Mouse (Mus musculus) neural tube, embryonic 13.5 days (tissue): Measurements from ENCODE around the gene Svopl. TPM values are rescaled to one million over a fixed set of nuclear protein-coding genes. Genes with fewer than 3 reads are reported as not detected.

Experiments used
- ATAC-seq: fragments of 200-750 bp; cut with Nextera tagmentation; 2 replicates; pipeline ENCODE4 v1.8.0; 2017; ENCODE audit warnings: low read depth, mild to moderate bottlenecking, moderate TSS enrichment, moderate library complexity
- H3K27ac ChIP-seq: fragments of 300-500 bp; sonication (generic); replicated peaks from 2 replicates; pipeline ENCODE4 v1.5.1; 2015; ENCODE audit warnings: moderate library complexity, mild to moderate bottlenecking, inconsistent platforms
- H3K27me3 ChIP-seq: fragments of 300-500 bp; sonication (generic); 2 replicates; pipeline ENCODE4 v1.6.1; 2015; ENCODE audit warnings: mild to moderate bottlenecking, inconsistent platforms
- H3K36me3 ChIP-seq: fragments of 300-500 bp; sonication (generic); 2 replicates; pipeline ENCODE4 v1.6.1; 2015; ENCODE audit warnings: mild to moderate bottlenecking, inconsistent platforms
- H3K4me1 ChIP-seq: fragments of 300-500 bp; sonication (generic); replicated peaks from 2 replicates; pipeline ENCODE4 v1.6.1; 2015; ENCODE audit warnings: inconsistent platforms
- H3K4me2 ChIP-seq: fragments of 300-500 bp; sonication (generic); 2 replicates; pipeline ENCODE4 v1.6.1; 2015; ENCODE audit warnings: inconsistent platforms, mild to moderate bottlenecking, moderate library complexity
- H3K4me3 ChIP-seq: fragments of 300-500 bp; sonication (generic); 2 replicates; pipeline ENCODE4 v1.5.1; 2015; ENCODE audit warnings: mild to moderate bottlenecking, inconsistent platforms
- H3K9ac ChIP-seq: fragments of 300-500 bp; sonication (generic); 2 replicates; pipeline ENCODE4 v1.6.1; 2015; ENCODE audit warnings: moderate library complexity, mild to moderate bottlenecking, inconsistent platforms
- H3K9me3 ChIP-seq: fragments of 300-500 bp; sonication (generic); 2 replicates; pipeline ENCODE4 v1.6.1; 2016; ENCODE audit warnings: inconsistent platforms
- WGBS: fragments of 180-500 bp; shearing (Covaris S2); methylation state at CpG from one replicate; pipeline ENCODE4 v1.1.7; 2015; 5-methylcytosine and 5-hydroxymethylcytosine counted together
- polyA plus RNA-seq: library from polyadenylated mRNA; unstranded; fragments of >200 nt; fragmentation: Nextera tagmentation; extraction: Ambion mirVana; gene quantifications from 2 replicates; pipeline ENCODE4 v1.2.1, GENCODE M21; 2015

The Svopl gene
- polyA plus RNA-seq, 1 experiment from 2014 or later, result 0.45 TPM

GRCm38 (mm10) chr6:38023284-38023683 is 23.5 kb downstream of the Svopl start:
- Histone ChIP-seq H3K9me3 (no peaks in the 10 kb centered on the region), H3K4me1 (peaks cover 6% of the 10 kb centered on the region; the same call in 1 of the 2 replicates), H3K27me3 (no peaks in the 10 kb centered on the region), H3K9ac (no peak overlapping the region), H3K27ac (no peak overlapping the region), H3K36me3 (no peaks in the 10 kb centered on the region), H3K4me2 (no peak overlapping the region), H3K4me3 (no peak overlapping the region)
- ATAC-seq, result no peak
- 46% methylated on average over 7 of the region's 7 CpGs for whole genome bisulfite sequencing

- WGBS, result 87% methylated on average over 7 of the region's 7 CpGs
- Histone ChIP-seq H3K4me2 (no peak overlapping the region), H3K27me3 (no peaks in the 10 kb centered on the region), H3K36me3 (no peaks in the 10 kb centered on the region), H3K9ac (no peak overlapping the region), H3K27ac (no peak overlapping the region), H3K9me3 (no peaks in the 10 kb centered on the region), H3K4me1 (peaks cover 6% of the 10 kb centered on the region; the same call in 1 of the 2 replicates), H3K4me3 (no peak overlapping the region)
- ATAC-seq, result no peak
These were observed 25.4 kb downstream of the Svopl start for GRCm38 (mm10) chr6:38021406-38021805.

DNA sequence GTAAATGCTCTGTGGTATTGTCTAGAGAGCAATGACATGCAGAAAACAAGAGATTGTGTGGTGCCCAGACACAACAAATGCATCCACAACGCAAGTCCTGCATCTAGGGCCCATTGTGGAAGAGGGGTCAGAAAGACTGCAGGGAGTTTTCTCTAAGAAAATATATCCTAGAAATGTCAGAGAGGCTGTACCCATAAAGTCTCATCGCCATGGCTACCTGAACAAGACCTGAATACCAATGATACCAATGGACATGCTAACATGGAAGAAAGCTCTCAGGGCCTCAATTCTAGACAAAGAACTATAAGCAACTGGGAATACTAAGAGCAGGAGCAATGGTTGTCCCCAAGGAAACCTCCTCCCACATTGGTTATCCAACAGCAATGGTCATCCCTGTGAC is 34.0 kb downstream of the Svopl start:
- Histone ChIP-seq H3K27me3 (no peaks in the 10 kb centered on the region), H3K4me1 (no peaks in the 10 kb centered on the region), H3K36me3 (no peaks in the 10 kb centered on the region), H3K4me3 (no peak overlapping the region), H3K9me3 (no peaks in the 10 kb centered on the region), H3K9ac (no peak overlapping the region), H3K4me2 (no peak overlapping the region), H3K27ac (no peak overlapping the region)
- WGBS, result 51% methylated on average over 2 of the region's 2 CpGs
- no peak for ATAC-seq

DNA sequence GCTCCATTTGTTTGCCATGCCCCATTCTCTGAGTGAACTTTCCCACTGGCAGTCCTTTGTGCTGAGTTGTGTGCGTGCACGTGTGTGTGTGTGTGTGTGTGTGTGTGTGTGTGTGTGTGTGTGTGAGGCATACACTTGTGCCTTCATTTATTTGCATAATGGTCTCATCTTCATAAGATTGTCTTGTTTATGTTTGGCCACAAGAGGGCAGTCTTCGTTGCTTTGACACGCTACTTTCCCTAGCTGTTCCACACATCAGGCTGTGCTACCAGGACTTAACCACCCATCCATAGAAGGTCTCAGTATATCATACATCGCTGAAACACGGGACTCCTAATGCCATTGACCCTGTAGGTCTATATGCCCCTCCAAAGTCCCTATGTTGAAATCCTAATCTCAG is 39.3 kb downstream of the Svopl start:
- H3K36me3 ChIP-seq, result no peaks in the 10 kb centered on the region
- no peak overlapping the region for H3K4me2 ChIP-seq
- ATAC-seq, result peak; percentile 63; the same call in 1 of the 2 replicates
- H3K9me3 ChIP-seq, result no peaks in the 10 kb centered on the region
- no peaks in the 10 kb centered on the region for H3K4me1 ChIP-seq
- no peaks in the 10 kb centered on the region for H3K27me3 ChIP-seq
- no peak overlapping the region for H3K27ac ChIP-seq
- 8% methylated on average over 6 of the region's 6 CpGs for WGBS
- H3K4me3 ChIP-seq, result no peak overlapping the region
- H3K9ac ChIP-seq, result no peak overlapping the region

DNA sequence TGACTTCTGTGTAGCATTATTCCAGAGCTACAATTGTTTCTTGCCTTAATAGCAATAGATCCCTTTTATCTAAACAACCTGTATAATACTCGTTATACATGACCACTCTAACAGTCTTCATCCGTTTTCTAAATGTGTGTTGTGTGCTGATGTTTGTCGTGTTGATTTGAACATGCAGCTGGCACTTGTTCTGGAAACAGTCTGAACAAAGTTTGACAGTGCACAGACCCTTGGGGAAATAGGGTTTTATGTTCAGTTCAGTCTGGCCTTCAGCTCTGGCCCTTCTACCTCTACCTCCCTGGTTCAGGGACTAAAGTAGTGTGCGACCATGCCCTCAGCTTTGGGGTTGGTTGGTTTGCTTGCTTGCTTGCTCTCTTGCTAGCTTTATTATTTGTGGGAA is 79.4 kb downstream of the Svopl start:
- Histone ChIP-seq H3K36me3 (peaks cover 59% of the 10 kb centered on the region), H3K4me1 (no peaks in the 10 kb centered on the region), H3K4me3 (no peak overlapping the region), H3K27ac (no peak overlapping the region), H3K9me3 (no peaks in the 10 kb centered on the region), H3K27me3 (no peaks in the 10 kb centered on the region), H3K9ac (no peak overlapping the region), H3K4me2 (no peak overlapping the region)
- ATAC-seq, result no peak
- 97% methylated on average over 4 of the region's 4 CpGs for WGBS

- peaks cover 67% of the 10 kb centered on the region for H3K36me3 ChIP-seq
- no peak overlapping the region for H3K4me3 ChIP-seq
- no peak overlapping the region for H3K27ac ChIP-seq
- no peaks in the 10 kb centered on the region for H3K27me3 ChIP-seq
- 82% methylated on average over 6 of the region's 6 CpGs for WGBS
- H3K4me1 ChIP-seq, result no peaks in the 10 kb centered on the region
- no peak overlapping the region for H3K4me2 ChIP-seq
- no peak overlapping the region for H3K9ac ChIP-seq
- ATAC-seq, result no peak
- no peaks in the 10 kb centered on the region for H3K9me3 ChIP-seq
These were observed 95.5 kb downstream of the Svopl start for GRCm38 (mm10) chr6:37951306-37951705.

DNA sequence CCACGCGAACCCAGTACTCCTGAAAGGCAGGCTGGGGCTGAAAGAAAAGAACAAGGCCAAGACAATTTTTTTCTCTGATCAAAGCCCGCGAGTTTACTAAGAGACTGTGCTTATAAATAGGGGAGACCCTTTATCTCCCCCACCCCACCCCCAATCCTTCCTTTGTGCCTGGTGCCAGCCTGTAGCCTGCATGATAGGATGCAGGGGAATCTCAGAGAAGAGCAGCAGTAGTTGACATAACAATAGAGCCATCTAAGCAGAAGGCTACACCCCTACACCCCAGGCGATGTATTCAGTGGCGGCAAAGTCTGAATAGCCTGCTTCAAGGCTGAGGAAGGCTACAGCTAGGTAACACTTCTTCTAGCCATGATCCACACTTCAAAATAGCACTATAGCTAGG is 110.3 kb downstream of the Svopl start:
- H3K9me3 ChIP-seq, result no peaks in the 10 kb centered on the region
- no peak overlapping the region for H3K27ac ChIP-seq
- no peaks in the 10 kb centered on the region for H3K27me3 ChIP-seq
- no peak overlapping the region for H3K4me3 ChIP-seq
- no peak for ATAC-seq
- H3K4me1 ChIP-seq, result no peaks in the 10 kb centered on the region
- WGBS, result 14% methylated on average over 6 of the region's 6 CpGs
- no peak overlapping the region for H3K9ac ChIP-seq
- H3K36me3 ChIP-seq, result peaks cover 20% of the 10 kb centered on the region
- H3K4me2 ChIP-seq, result no peak overlapping the region

Other genes starting within 250 kb of the Svopl start
- 23.9 and 25.4 TPM in 2 replicates for gene Trim24, start 176.2 kb downstream of the Svopl start, polyA plus RNA-seq
- gene Tmem213, start 62.3 kb upstream of the Svopl start, polyA plus RNA-seq, result not detected in 2 replicates
- 0.29 and 0.31 TPM in 2 replicates for gene Atp6v0a4, start 77.6 kb upstream of the Svopl start, polyA plus RNA-seq
- 14.6 and 15.4 TPM in 2 replicates for gene D630045J12Rik, start 207.0 kb upstream of the Svopl start, polyA plus RNA-seq